Mouse (Mus musculus) liver, postnatal 0 days (tissue): Measurements from ENCODE around the gene Id2. TPM values are rescaled to one million over a fixed set of nuclear protein-coding genes. Genes with fewer than 3 reads are reported as not detected.

Experiments
- ATAC-seq: fragments of 200-750 bp; cut with Nextera tagmentation; 2 replicates; pipeline ENCODE4 v1.8.0; 2017; ENCODE audit warnings: mild to moderate bottlenecking, moderate library complexity
- DNase-seq: peaks from one replicate; pipeline ENCODE4 v3.0.0-alpha.2; 2016
- H3K27ac ChIP-seq: fragments of 300-500 bp; sonication (generic); 2 replicates; pipeline ENCODE4 v1.5.1; 2014; ENCODE audit warnings: antibody characterized with exemption, moderate library complexity, mild to moderate bottlenecking, low read depth
- H3K27me3 ChIP-seq: fragments of 300-500 bp; sonication (generic); 2 replicates; pipeline ENCODE4 v1.6.1; 2014; ENCODE audit warnings: low read length, control low read depth, mixed read lengths; ENCODE audit not compliant: insufficient read depth
- H3K36me3 ChIP-seq: fragments of 300-500 bp; sonication (generic); replicated peaks from 2 replicates; pipeline ENCODE4 v1.6.1; 2014; ENCODE audit warnings: mild to moderate bottlenecking, control low read depth, low read length, moderate library complexity, mixed read lengths; ENCODE audit not compliant: insufficient read depth
- H3K4me1 ChIP-seq: fragments of 300-500 bp; sonication (generic); 2 replicates; pipeline ENCODE4 v1.6.1; 2014; ENCODE audit warnings: antibody characterized with exemption, mild to moderate bottlenecking, control low read depth; ENCODE audit not compliant: insufficient read depth
- H3K4me2 ChIP-seq: fragments of 300-500 bp; sonication (generic); 2 replicates; pipeline ENCODE4 v1.6.1; 2014; ENCODE audit warnings: low read depth, mild to moderate bottlenecking, low read length, moderate library complexity, mixed read lengths
- H3K4me3 ChIP-seq: fragments of 300-500 bp; sonication (generic); 2 replicates; pipeline ENCODE4 v1.5.1; 2014; ENCODE audit warnings: low read depth, low read length
- H3K9ac ChIP-seq: fragments of 300-500 bp; sonication (generic); replicated peaks from 2 replicates; pipeline ENCODE4 v1.6.1; 2014; ENCODE audit warnings: mild to moderate bottlenecking, moderate library complexity
- H3K9me3 ChIP-seq: fragments of 300-500 bp; sonication (generic); 2 replicates; pipeline ENCODE4 v1.6.1; 2016; ENCODE audit warnings: mild to moderate bottlenecking, control low read depth, low read length, mixed read lengths
- CTCF ChIP-seq: sonication (generic); IDR thresholded peaks from 2 replicates; pipeline ENCODE4 v1.5.1; 2016; ENCODE audit warnings: antibody characterized with exemption, low read depth
- EP300 ChIP-seq: IDR thresholded peaks from 2 replicates; pipeline ENCODE4 v1.6.1; 2016; ENCODE audit warnings: antibody characterized with exemption, low read depth, mild to moderate bottlenecking
- WGBS: fragments of 180-500 bp; shearing (Covaris S2); extraction: QIAGEN DNeasy Blood & Tissue Kit; methylation state at CpG from one replicate; pipeline ENCODE4 v1.1.7; 2014; ENCODE audit not compliant: insufficient replicate concordance; 5-methylcytosine and 5-hydroxymethylcytosine counted together
- polyA plus RNA-seq: library from polyadenylated mRNA; unstranded; fragments of >200 nt; fragmentation: Nextera tagmentation; extraction: Ambion mirVana; gene quantifications from 2 replicates; pipeline ENCODE4 v1.2.1, GENCODE M21; 2015

The Id2 gene
- polyA plus RNA-seq, 1 experiment from 2014 or later: 245 TPM

DNA sequence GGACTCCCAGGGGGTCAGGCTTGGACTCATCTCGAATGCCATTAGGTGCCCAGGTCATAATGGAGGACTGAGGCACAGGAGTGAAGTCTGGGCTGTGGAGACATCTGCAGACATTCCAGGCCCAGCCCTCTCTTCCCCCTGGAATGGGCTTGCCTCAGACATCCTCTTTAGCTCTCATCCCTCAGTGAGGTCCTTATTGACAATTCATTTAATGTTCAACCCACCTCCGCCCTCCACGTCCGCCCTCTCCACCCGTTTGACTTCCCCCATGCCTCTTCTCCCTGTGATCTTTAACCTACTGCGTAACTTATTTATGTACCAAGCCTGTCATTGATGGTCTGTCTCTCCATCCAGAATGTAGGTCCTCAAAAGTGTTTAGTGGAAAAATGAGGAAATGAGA lies 43.2 kb upstream of the Id2 start:
- no peaks in the 10 kb centered on the region for H3K27me3 ChIP-seq
- TF ChIP-seq EP300 (peak; percentile 46), CTCF (no peak)
- H3K4me1 ChIP-seq: peaks cover 28% of the 10 kb centered on the region
- ATAC-seq: peak; percentile 85
- H3K36me3 ChIP-seq: no peaks in the 10 kb centered on the region
- 58% methylated on average over 6 of the region's 6 CpGs for WGBS
- peak; percentile 52 for DNase-seq
- H3K4me3 ChIP-seq: no peak overlapping the region
- peak overlapping the region; percentile 40 for H3K4me2 ChIP-seq
- no peaks in the 10 kb centered on the region for H3K9me3 ChIP-seq
- peak overlapping the region; percentile 92 for H3K27ac ChIP-seq
- no peak overlapping the region for H3K9ac ChIP-seq

DNA sequence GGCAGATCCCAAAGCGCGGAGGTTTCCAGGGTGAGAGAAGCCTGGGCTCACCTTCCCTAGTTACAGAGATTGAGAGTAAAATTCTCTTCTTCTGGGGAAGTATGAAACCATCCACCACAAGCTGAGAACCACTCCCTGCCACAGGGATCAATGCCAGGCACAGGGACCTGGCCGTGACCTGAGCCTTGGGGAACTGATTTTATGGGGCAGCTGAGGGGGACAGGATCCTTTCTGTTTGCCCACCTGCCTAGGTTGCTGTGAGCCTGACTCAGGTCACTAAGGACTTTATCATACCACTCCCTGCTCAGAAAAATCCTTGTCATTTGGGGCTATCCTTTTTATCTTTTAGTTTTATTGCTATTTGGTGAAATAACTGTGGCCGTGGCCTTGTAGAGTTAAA lies 41.7 kb upstream of the Id2 start:
- Histone ChIP-seq H3K4me2 (no peak overlapping the region), H3K9me3 (no peaks in the 10 kb centered on the region), H3K27ac (no peak overlapping the region), H3K4me1 (peaks cover 26% of the 10 kb centered on the region), H3K27me3 (no peaks in the 10 kb centered on the region), H3K9ac (no peak overlapping the region), H3K4me3 (no peak overlapping the region), H3K36me3 (no peaks in the 10 kb centered on the region)
- no peak for DNase-seq
- 88% methylated on average over 4 of the region's 4 CpGs for WGBS
- ATAC-seq: no peak
- no peak for TF ChIP-seq CTCF
- no peak for TF ChIP-seq EP300

DNA sequence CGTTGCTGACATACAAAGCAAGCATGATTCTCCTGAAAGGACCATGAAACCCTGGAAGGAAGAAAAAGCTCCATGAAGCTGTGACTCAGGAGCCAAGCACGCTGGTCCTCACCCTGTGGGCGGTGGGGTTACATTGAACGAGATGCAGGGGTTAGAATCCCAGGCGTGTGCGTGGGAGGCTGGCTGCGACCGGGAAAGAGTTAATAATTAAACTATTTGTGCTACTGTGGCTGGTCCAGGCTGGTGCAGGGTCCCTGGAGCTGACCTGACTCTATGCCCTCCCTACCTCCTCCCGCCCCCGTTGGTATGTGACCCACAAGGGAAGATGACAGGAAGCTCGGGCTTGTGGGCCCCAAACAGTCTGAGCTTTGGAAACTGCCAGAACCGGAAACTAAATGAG lies 35.1 kb upstream of the Id2 start:
- H3K4me1 ChIP-seq: peaks cover 42% of the 10 kb centered on the region
- DNase-seq (peak; percentile 42), ATAC-seq (peak; percentile 67)
- no peaks in the 10 kb centered on the region for H3K9me3 ChIP-seq
- no peak overlapping the region for H3K9ac ChIP-seq
- H3K27ac ChIP-seq: peak overlapping the region; percentile 39; the same call in 1 of the 2 replicates
- WGBS: 26% methylated on average over 12 of the region's 12 CpGs
- no peaks in the 10 kb centered on the region for H3K36me3 ChIP-seq
- no peaks in the 10 kb centered on the region for H3K27me3 ChIP-seq
- H3K4me2 ChIP-seq: 0 out of 2 replicates have a peak overlapping the region, but pooled peaks have one; percentile 39
- 0 out of 2 replicates have a peak, but pooled peaks have one; percentile 16 for TF ChIP-seq EP300
- TF ChIP-seq CTCF: no peak
- no peak overlapping the region for H3K4me3 ChIP-seq

DNA sequence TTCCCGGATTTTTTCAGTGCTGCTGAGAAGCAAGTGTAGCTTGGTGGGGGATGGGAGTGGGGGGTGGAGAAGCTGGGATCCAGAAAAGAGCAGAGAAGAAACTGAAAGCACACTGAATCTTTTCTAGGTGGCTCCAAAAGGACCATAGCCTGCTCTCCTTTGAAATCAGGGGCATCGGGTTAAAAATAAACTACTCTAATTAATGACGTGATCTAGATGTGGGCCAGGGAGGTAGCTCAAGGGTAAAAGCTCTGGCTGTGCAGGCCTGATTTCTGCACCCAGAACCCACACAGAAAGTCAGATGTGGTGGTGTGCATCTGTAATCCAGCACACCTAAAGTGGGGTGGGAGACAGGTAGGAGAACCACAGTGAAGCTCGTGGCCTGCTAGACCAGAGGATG lies 30.7 kb upstream of the Id2 start:
- Histone ChIP-seq H3K9ac (no peak overlapping the region), H3K27ac (no peak overlapping the region), H3K4me1 (peaks cover 31% of the 10 kb centered on the region), H3K4me3 (no peak overlapping the region), H3K9me3 (0 out of 2 replicates have a peak, but pooled peaks cover 3% of the 10 kb centered on the region), H3K36me3 (no peaks in the 10 kb centered on the region), H3K27me3 (no peaks in the 10 kb centered on the region), H3K4me2 (no peak overlapping the region)
- ATAC-seq (no peak), DNase-seq (no peak)
- TF ChIP-seq CTCF (no peak), EP300 (no peak)
- WGBS: 63% methylated on average over 4 of the region's 4 CpGs

DNA sequence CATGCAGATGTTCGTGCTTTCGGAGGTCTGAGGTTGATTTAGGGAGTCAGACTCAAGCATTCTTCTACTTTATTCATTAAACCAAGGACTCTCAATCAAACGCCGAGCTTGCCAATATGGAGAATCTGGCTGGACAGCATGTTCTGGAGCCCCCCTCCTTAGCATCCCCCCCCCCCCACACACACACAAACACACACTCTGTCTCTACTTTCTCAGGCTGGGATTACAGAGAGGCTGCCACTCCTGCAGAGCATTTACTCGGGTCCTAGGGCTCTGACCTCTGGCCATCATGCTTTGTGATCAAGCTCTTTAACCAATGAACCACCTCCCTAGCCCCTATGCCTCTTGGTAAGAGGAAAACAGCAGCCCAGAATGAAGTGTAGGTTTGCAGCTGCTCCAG lies 29.3 kb upstream of the Id2 start:
- ATAC-seq (no peak), DNase-seq (no peak)
- no peaks in the 10 kb centered on the region for H3K27me3 ChIP-seq
- no peak overlapping the region for H3K27ac ChIP-seq
- no peaks in the 10 kb centered on the region for H3K36me3 ChIP-seq
- WGBS: 80% methylated on average over 5 of the region's 5 CpGs
- 0 out of 2 replicates have a peak, but pooled peaks cover 3% of the 10 kb centered on the region for H3K9me3 ChIP-seq
- H3K4me3 ChIP-seq: no peak overlapping the region
- H3K4me1 ChIP-seq: peaks cover 17% of the 10 kb centered on the region
- no peak overlapping the region for H3K9ac ChIP-seq
- H3K4me2 ChIP-seq: no peak overlapping the region
- TF ChIP-seq CTCF (no peak), EP300 (no peak)

DNA sequence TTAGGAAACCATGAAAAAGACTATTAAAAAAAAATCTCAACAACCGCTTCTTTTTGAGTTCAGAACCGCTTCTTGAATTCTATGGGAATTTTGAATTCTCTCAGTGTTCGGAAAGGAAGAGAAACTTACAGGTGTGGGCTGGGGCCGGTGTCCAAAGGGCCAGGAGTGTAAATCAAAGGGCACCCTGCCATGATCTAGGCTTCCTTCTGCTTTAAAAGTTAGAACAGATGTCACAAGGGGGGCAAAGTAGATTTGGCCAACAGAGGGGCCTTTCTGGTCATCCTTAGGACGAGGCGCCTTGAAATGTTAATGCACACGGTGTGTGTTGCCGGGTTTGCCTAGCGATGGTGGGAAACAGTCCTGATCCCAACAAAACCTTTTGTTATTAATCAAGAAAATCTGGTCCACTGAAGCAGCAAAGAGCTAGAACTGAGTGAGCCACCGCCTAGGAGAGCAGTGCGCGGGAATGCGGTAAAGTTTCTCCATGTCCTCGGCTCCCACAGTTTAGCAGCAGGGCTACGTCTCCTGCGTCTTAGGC lies 28.4 kb upstream of the Id2 start:
- H3K36me3 ChIP-seq: no peaks in the 10 kb centered on the region
- H3K4me1 ChIP-seq: peaks cover 17% of the 10 kb centered on the region
- H3K27me3 ChIP-seq: no peaks in the 10 kb centered on the region
- no peak overlapping the region for H3K27ac ChIP-seq
- TF ChIP-seq CTCF: no peak
- no peak for TF ChIP-seq EP300
- no peak for ATAC-seq
- no peak overlapping the region for H3K4me3 ChIP-seq
- no peak overlapping the region for H3K9ac ChIP-seq
- no peak overlapping the region for H3K4me2 ChIP-seq
- 78% methylated on average over 16 of the region's 16 CpGs for WGBS
- no peak for DNase-seq
- 0 out of 2 replicates have a peak, but pooled peaks cover 3% of the 10 kb centered on the region for H3K9me3 ChIP-seq
